8 mouse cellular contexts compared by ENCODE assay signal in the genomic region with DNA sequence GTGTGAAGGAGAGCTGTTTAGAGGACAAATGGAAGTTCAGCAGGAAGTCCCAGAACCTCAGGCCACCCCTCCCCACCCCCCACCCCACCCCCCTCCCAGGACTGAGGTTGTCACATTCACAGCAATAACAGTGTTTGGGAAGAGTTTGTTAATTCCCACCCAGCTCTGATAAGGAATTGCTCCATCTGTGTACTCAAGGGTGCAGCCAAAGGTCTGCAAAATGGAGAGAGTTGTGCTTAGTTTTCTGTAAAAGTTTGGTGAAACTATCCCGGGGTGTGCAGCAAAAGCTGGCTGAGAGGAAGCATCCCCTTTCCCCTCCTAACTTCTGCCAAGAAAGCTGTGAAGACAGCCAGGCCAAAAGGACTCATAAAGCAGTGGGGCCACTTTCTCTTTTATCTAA. TPM values are rescaled to one million over a fixed set of nuclear protein-coding genes. Genes with fewer than 3 reads are reported as not detected.
A peak's percentile ranks its signal among the peaks of the same experiment; 100 is the strongest.
DNase-seq lines count a peak whose midpoint lies in the region; ATAC-seq and TF ChIP-seq lines count a peak whose summit lies in the region.

No protein-coding gene starts in this region.

- WGBS in lung, embryonic 14.5 days: 9% methylated on average over 1 of the region's 1 CpGs
- 10% methylated on average over 1 of the region's 1 CpGs for WGBS in lung, adult 2 months
- 36% methylated on average over 1 of the region's 1 CpGs for WGBS in heart, embryonic 10.5 days
- WGBS in midbrain, embryonic 14.5 days: 67% methylated on average over 1 of the region's 1 CpGs

- peak; percentile 87 for DNase-seq in lung, embryonic 14.5 days
- no peak for DNase-seq in lung, adult 2 months
- DNase-seq in heart, embryonic 10.5 days (ENCODE audit: low spot score): no peak
- DNase-seq in kidney, postnatal 10 days: peak; percentile 24
- DNase-seq in midbrain, embryonic 14.5 days: no peak
- DNase-seq in Muller cell, postnatal 12 days (ENCODE audit: inconsistent ontology term): no peak
- DNase-seq in spleen, postnatal 10 days (ENCODE audit: low spot score in 2 of 2): no peak
- no peak for DNase-seq in urinary bladder, adult 2 months (ENCODE audit: low spot score)

- H3K4me1 ChIP-seq in lung, embryonic 14.5 days (ENCODE audit: insufficient read depth): peaks cover 4% of the 10 kb centered on the region; the same call in 1 of the 2 replicates
- H3K4me1 ChIP-seq in lung, adult 2 months (ENCODE audit: control insufficient read depth, insufficient read depth, low read length): no peaks in the 10 kb centered on the region
- peaks cover 37% of the 10 kb centered on the region for H3K4me1 ChIP-seq in heart, embryonic 10.5 days
- H3K4me1 ChIP-seq in midbrain, embryonic 14.5 days (ENCODE audit: control insufficient read depth, insufficient read depth, low read length): peaks cover 8% of the 10 kb centered on the region

- H3K36me3 ChIP-seq in lung, embryonic 14.5 days (ENCODE audit: insufficient read depth): peaks cover 5% of the 10 kb centered on the region; the same call in 1 of the 2 replicates
- peaks cover 3% of the 10 kb centered on the region; the same call in 1 of the 2 replicates for H3K36me3 ChIP-seq in heart, embryonic 10.5 days
- H3K36me3 ChIP-seq in midbrain, embryonic 14.5 days (ENCODE audit: control insufficient read depth, insufficient read depth, low read length): no peaks in the 10 kb centered on the region

- peak overlapping the region; percentile 82 for H3K4me3 ChIP-seq in lung, embryonic 14.5 days (ENCODE audit: low read depth, low read length)
- H3K4me3 ChIP-seq in lung, adult 2 months (replicated peaks; ENCODE audit: extremely low read depth, low read depth, low read length): no peak overlapping the region
- H3K4me3 ChIP-seq in heart, embryonic 10.5 days: peak overlapping the region; percentile 92
- H3K4me3 ChIP-seq in midbrain, embryonic 14.5 days (replicated peaks; ENCODE audit: low read depth, low read length): peak overlapping the region; percentile 70; the same call in 1 of the 2 replicates

- H3K9me3 ChIP-seq in lung, embryonic 14.5 days (ENCODE audit: low read depth, low read length): no peaks in the 10 kb centered on the region
- no peaks in the 10 kb centered on the region for H3K9me3 ChIP-seq in heart, embryonic 10.5 days
- no peaks in the 10 kb centered on the region for H3K9me3 ChIP-seq in midbrain, embryonic 14.5 days (ENCODE audit: control insufficient read depth, low read length)

- peak overlapping the region; percentile 73 for H3K4me2 ChIP-seq in lung, embryonic 14.5 days
- H3K4me2 ChIP-seq in midbrain, embryonic 14.5 days (ENCODE audit: low read length): peak overlapping the region; percentile 65

- no peak for TF ChIP-seq CTCF in lung, embryonic 14.5 days (IDR thresholded peaks at IDR 0.05; ENCODE audit: low read depth)
- TF ChIP-seq CTCF in lung, adult 2 months (IDR thresholded peaks at IDR 0.05; ENCODE audit: insufficient read depth, low read length): no peak

- H3K9ac ChIP-seq in lung, embryonic 14.5 days: peak overlapping the region; percentile 86; the same call in 1 of the 2 replicates
- H3K9ac ChIP-seq in midbrain, embryonic 14.5 days (replicated peaks; ENCODE audit: low read length): no peak overlapping the region

- peak; percentile 76 for ATAC-seq in lung, embryonic 14.5 days (ENCODE audit: insufficient read depth)
- no peak for ATAC-seq in midbrain, embryonic 14.5 days (ENCODE audit: low FRiP score, low TSS enrichment)

- H3K27me3 ChIP-seq in lung, embryonic 14.5 days (ENCODE audit: insufficient read depth, low read length): no peaks in the 10 kb centered on the region
- H3K27me3 ChIP-seq in heart, embryonic 10.5 days (ENCODE audit: insufficient read depth, poor library complexity, severe bottlenecking): no peaks in the 10 kb centered on the region
- no peaks in the 10 kb centered on the region for H3K27me3 ChIP-seq in midbrain, embryonic 14.5 days (ENCODE audit: control insufficient read depth, insufficient read depth, low read length)

- peak overlapping the region; percentile 87 for H3K27ac ChIP-seq in lung, embryonic 14.5 days (ENCODE audit: low read depth)
- H3K27ac ChIP-seq in heart, embryonic 10.5 days: peak overlapping the region; percentile 97; the same call in 1 of the 2 replicates
- H3K27ac ChIP-seq in midbrain, embryonic 14.5 days (replicated peaks; ENCODE audit: low read depth, low read length): no peak overlapping the region

- TF ChIP-seq POLR2A in lung, adult 2 months (IDR thresholded peaks at IDR 0.05; ENCODE audit: borderline replicate concordance, extremely low read depth, low read depth, low read length): no peak

RNA-seq across cellular contexts. Expression of a gene that starts 1.4 kb away (rescaled TPM):
- 81.4 and 83.1 TPM in 2 replicates for polyA plus RNA-seq in lung, embryonic 14.5 days (2014; fragmentation: Nextera tagmentation; extraction: Ambion mirVana)
- polyA plus RNA-seq in lung, adult 2 months (2012; rRNA removed): 6.9 and 8.6 TPM in 2 replicates
- polyA plus RNA-seq in heart, embryonic 10.5 days (2016; fragmentation: Nextera tagmentation; extraction: Ambion mirVana): 36.9 and 59.4 TPM in 2 replicates
- 107 and 115 TPM in 2 replicates for polyA plus RNA-seq in midbrain, embryonic 14.5 days (2014; fragmentation: Nextera tagmentation; extraction: Ambion mirVana)
- polyA plus RNA-seq in urinary bladder, adult 2 months (2012; rRNA removed): 27.4 and 28.1 TPM in 2 replicates

RNA-seq across cellular contexts. Expression of a gene that starts 17.6 kb away (rescaled TPM):
- 0.24 TPM in 1 of 2 replicates, not detected in the other for polyA plus RNA-seq in lung, embryonic 14.5 days (2014; fragmentation: Nextera tagmentation; extraction: Ambion mirVana)
- not detected in 2 replicates for polyA plus RNA-seq in lung, adult 2 months (2012; rRNA removed)
- polyA plus RNA-seq in heart, embryonic 10.5 days (2016; fragmentation: Nextera tagmentation; extraction: Ambion mirVana): 0.09 and 0.25 TPM in 2 replicates
- 1.7 and 2.4 TPM in 2 replicates for polyA plus RNA-seq in midbrain, embryonic 14.5 days (2014; fragmentation: Nextera tagmentation; extraction: Ambion mirVana)
- polyA plus RNA-seq in urinary bladder, adult 2 months (2012; rRNA removed): 0.17 and 0.25 TPM in 2 replicates

Comparison
In these comparisons a context has a peak if more than half of its experiments do, and no peak if none do; other contexts are left out.
1. DNase-seq: peak in lung, embryonic 14.5 days (single experiment) and kidney, postnatal 10 days (single experiment); none in lung, adult 2 months (single experiment), heart, embryonic 10.5 days (single experiment), midbrain, embryonic 14.5 days (single experiment), Muller cell, postnatal 12 days (single experiment), spleen, postnatal 10 days (0 of 2) and urinary bladder, adult 2 months (single experiment).